Mouse (Mus musculus) spleen, adult 2 months (tissue): ENCODE results near the gene Rpl3l.
A peak's percentile ranks its signal among the peaks of the same experiment; 100 is the strongest.

Source experiments
- CTCF ChIP-seq: fragments of 200-500 bp; IDR thresholded peaks from 2 replicates; pipeline ENCODE4 v1.5.1; 2011; ENCODE audit warnings: mild to moderate bottlenecking, inconsistent platforms; ENCODE audit not compliant: insufficient read depth, insufficient read length, insufficient replicate concordance; ENCODE audit errors: extremely low read depth
- POLR2A ChIP-seq: fragments of 200-500 bp; IDR thresholded peaks from 2 replicates; pipeline ENCODE4 v1.6.1; 2011; ENCODE audit warnings: low read depth, low read length, inconsistent platforms

DNA sequence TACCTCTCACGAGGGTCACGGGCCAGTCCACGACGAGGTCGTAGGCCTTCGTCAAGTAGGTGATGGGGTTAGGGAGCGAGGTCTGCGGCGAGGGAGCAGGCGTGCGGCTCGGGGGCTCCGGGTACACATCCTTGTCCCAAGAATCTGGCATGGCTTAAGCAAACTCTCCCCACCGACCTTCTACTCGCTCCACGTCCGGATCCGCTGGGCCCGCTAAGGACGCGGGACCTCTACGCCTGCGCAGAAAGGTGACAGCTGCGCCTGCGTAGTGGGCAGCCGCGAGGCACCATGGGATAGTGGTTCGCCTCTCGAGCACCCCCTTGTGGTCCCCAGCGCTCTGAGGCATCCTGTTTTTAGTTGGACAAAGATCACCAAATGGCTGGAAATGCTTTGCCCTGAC lies 3.4 kb upstream of the Rpl3l start, which contains the start of gene Ndufb10:
- TF ChIP-seq POLR2A (peak; percentile 93), CTCF (peak; percentile 94)
